Mouse (Mus musculus) gastrocnemius, postnatal 10 days (tissue): ENCODE measurements around the gene Slc7a4. TPM values are rescaled to one million over a fixed set of nuclear protein-coding genes. Genes with fewer than 3 reads are reported as not detected.
"Not testable (repeated sequence)": the region's sequence is repeated elsewhere in the genome, so short reads cannot be mapped to it uniquely, and the experiment has no call there.

Source experiments
- DNase-seq: peaks from one replicate; pipeline ENCODE4 v3.0.0; 2021; ENCODE audit warnings: mixed read lengths
- total RNA-seq, 2 experiments: library from RNA; stranded (reverse); gene quantifications; 2 replicates each; pipeline ENCODE4 v1.2.3; 2021

Gene Slc7a4
- total RNA-seq, 2 experiments from 2014 or later, result 1.6 to 2.7 TPM

GRCm38 (mm10) chr16:17561751-17562208, 21.2 kb downstream of the Slc7a4 start, which contains the start of gene P2rx6:
TSS of gene P2rx6 (plus strand) at chr16:17561885.
- DNase-seq, result peak; percentile 70

GRCm38 (mm10) chr16:17561128-17561750, 21.8 kb downstream of the Slc7a4 start, which contains the start of gene Lrrc74b:
TSS of gene Lrrc74b (minus strand) at chr16:17561247.
- DNase-seq, result peak; percentile 76

GRCm38 (mm10) chr16:17559396-17560027, 23.5 kb downstream of the Slc7a4 start:
- DNase-seq, result no peak

- DNase-seq, result no peak
Measured at GRCm38 (mm10) chr16:17558811-17559210, 24.2 kb downstream of the Slc7a4 start.

GRCm38 (mm10) chr16:17557947-17558480, 25.0 kb downstream of the Slc7a4 start:
- DNase-seq, result peak; percentile 67

GRCm38 (mm10) chr16:17556907-17557306, 26.1 kb downstream of the Slc7a4 start:
- no peak for DNase-seq

- DNase-seq, result no peak
Measured at GRCm38 (mm10) chr16:17556180-17556579, 26.8 kb downstream of the Slc7a4 start.

- not testable (repeated sequence) for DNase-seq
Measured at GRCm38 (mm10) chr16:17554702-17555101, 28.3 kb downstream of the Slc7a4 start.

GRCm38 (mm10) chr16:17553910-17554685, 28.9 kb downstream of the Slc7a4 start:
- DNase-seq, result no peak

- no peak for DNase-seq
Measured at GRCm38 (mm10) chr16:17552837-17553236, 30.2 kb downstream of the Slc7a4 start.

- DNase-seq, result no peak
Measured at GRCm38 (mm10) chr16:17542632-17543031, 40.4 kb downstream of the Slc7a4 start.

GRCm38 (mm10) chr16:17536584-17536983, 46.4 kb downstream of the Slc7a4 start:
- DNase-seq, result no peak

GRCm38 (mm10) chr16:17532676-17533329, 50.2 kb downstream of the Slc7a4 start:
- DNase-seq, result no peak

- no peak for DNase-seq
Measured at GRCm38 (mm10) chr16:17532271-17532670, 50.7 kb downstream of the Slc7a4 start.

- peak; percentile 98 for DNase-seq
Measured at GRCm38 (mm10) chr16:17530640-17531288, 52.2 kb downstream of the Slc7a4 start, which contains the start of gene Thap7. TSS of gene Thap7 (minus strand) at chr16:17531136.

- peak; percentile 26 for DNase-seq
Measured at GRCm38 (mm10) chr16:17529981-17530586, 52.9 kb downstream of the Slc7a4 start.

GRCm38 (mm10) chr16:17528276-17528675, 54.7 kb downstream of the Slc7a4 start:
- no peak for DNase-seq

GRCm38 (mm10) chr16:17527606-17528005, 55.4 kb downstream of the Slc7a4 start:
- DNase-seq, result no peak

GRCm38 (mm10) chr16:17526223-17526622, 56.8 kb downstream of the Slc7a4 start:
- DNase-seq, result no peak

- DNase-seq, result no peak
Measured at GRCm38 (mm10) chr16:17525524-17525923, 57.5 kb downstream of the Slc7a4 start.

- DNase-seq, result no peak
Measured at GRCm38 (mm10) chr16:17524156-17524555, 58.9 kb downstream of the Slc7a4 start.
